9 mouse cellular contexts compared by ENCODE assay signal in genomic region chr11:60248596-60249404, GRCm38 (mm10). TPM values are rescaled to one million over a fixed set of nuclear protein-coding genes. Genes with fewer than 3 reads are reported as not detected.
DNase-seq lines count a peak whose midpoint lies in the region; ATAC-seq and TF ChIP-seq lines count a peak whose summit lies in the region.
"Had no signal": no experiment of that assay in that cellular context is flagged by ENCODE, and none has a peak within 500 bp of the region (broad histone marks: within the 10 kb centered on the region; RNA-seq: fewer than 3 reads in every experiment).

No protein-coding gene starts in this region.

- TF ChIP-seq CTCF in brain, embryonic 14.5 days (IDR thresholded peaks at IDR 0.05; ENCODE audit: borderline replicate concordance, extremely low read depth, insufficient read depth, insufficient read length): 0 out of 2 replicates have a peak, but pooled peaks have one; percentile 3
- no peak for TF ChIP-seq CTCF in hindbrain, postnatal 0 days (IDR thresholded peaks at IDR 0.05; ENCODE audit: low read depth)

- H3K4me3 ChIP-seq in hindbrain, postnatal 0 days (ENCODE audit: low read length): no peak overlapping the region
- H3K4me3 ChIP-seq in kidney, embryonic 14.5 days (ENCODE audit: low read length): no peak overlapping the region

- no peaks in the 10 kb centered on the region for H3K27me3 ChIP-seq in hindbrain, postnatal 0 days (ENCODE audit: insufficient read depth, low read length)
- no peaks in the 10 kb centered on the region for H3K27me3 ChIP-seq in kidney, embryonic 14.5 days (ENCODE audit: control insufficient read depth, insufficient read depth, low read length)

- no peaks in the 10 kb centered on the region for H3K9me3 ChIP-seq in hindbrain, postnatal 0 days (ENCODE audit: low read length)
- H3K9me3 ChIP-seq in kidney, embryonic 14.5 days (ENCODE audit: control insufficient read depth, low read length): no peaks in the 10 kb centered on the region

- no peak overlapping the region for H3K9ac ChIP-seq in hindbrain, postnatal 0 days (replicated peaks; ENCODE audit: low read length)
- H3K9ac ChIP-seq in kidney, embryonic 14.5 days (ENCODE audit: low read depth, low read length): no peak overlapping the region

- DNase-seq in layer of hippocampus, adult 9-11 months: peak; percentile 36
- DNase-seq in layer of hippocampus, adult 18-20 months (ENCODE audit: low spot score in 2 of 2): no peak
- peak; percentile 74 for DNase-seq in brain, embryonic 14.5 days (ENCODE audit: low read depth)
- DNase-seq in hindbrain, postnatal 0 days (ENCODE audit: low spot score): peak; percentile 56
- DNase-seq in retina, embryonic 14.5 days (ENCODE audit: low spot score): peak; percentile 43
- no peak for DNase-seq in adrenal gland, postnatal 14 days
- DNase-seq in gastrocnemius, adult 18-20 months (ENCODE audit: low spot score): no peak
- DNase-seq: kidney, postnatal 14 days had no signal

- WGBS in hindbrain, postnatal 0 days: 31% methylated on average over 13 of the region's 13 CpGs
- 43% methylated on average over 13 of the region's 13 CpGs for WGBS in kidney, embryonic 14.5 days

- no peaks in the 10 kb centered on the region for H3K4me1 ChIP-seq in hindbrain, postnatal 0 days (ENCODE audit: insufficient read depth, low read length)
- H3K4me1 ChIP-seq in kidney, embryonic 14.5 days (ENCODE audit: control insufficient read depth, insufficient read depth, low read length): 0 out of 2 replicates have a peak, but pooled peaks cover 3% of the 10 kb centered on the region

- H3K4me2 ChIP-seq in hindbrain, postnatal 0 days (ENCODE audit: low read depth, low read length): no peak overlapping the region
- no peak overlapping the region for H3K4me2 ChIP-seq in kidney, embryonic 14.5 days (replicated peaks; ENCODE audit: low read depth, low read length)

- ATAC-seq in hindbrain, postnatal 0 days: peak; percentile 68
- no peak for ATAC-seq in kidney, embryonic 14.5 days (ENCODE audit: low FRiP score, low TSS enrichment)

- no peak for TF ChIP-seq POLR2A in brain, embryonic 14.5 days (IDR thresholded peaks at IDR 0.05; ENCODE audit: borderline replicate concordance, extremely low read depth, insufficient read depth, insufficient read length, poor library complexity, severe bottlenecking)

- H3K27ac ChIP-seq in hindbrain, postnatal 0 days: peak overlapping the region; percentile 33; the same call in 1 of the 2 replicates
- no peak overlapping the region for H3K27ac ChIP-seq in kidney, embryonic 14.5 days (ENCODE audit: low read depth, low read length)

- H3K36me3 ChIP-seq in hindbrain, postnatal 0 days (ENCODE audit: insufficient read depth, low read length): peaks cover 4% of the 10 kb centered on the region; the same call in 1 of the 2 replicates
- peaks cover 7% of the 10 kb centered on the region; the same call in 1 of the 2 replicates for H3K36me3 ChIP-seq in kidney, embryonic 14.5 days (ENCODE audit: control insufficient read depth, insufficient read depth, low read length)

RNA-seq across cellular contexts. Expression of gene Srebf1, which starts 26.4 kb away (rescaled TPM):
- total RNA-seq in layer of hippocampus, adult 18-20 months (2021): 10 to 100 TPM; 73.9 to 80.4 TPM
- polyA plus RNA-seq in brain, embryonic 14.5 days (2012; rRNA removed): 71.9 and 78.9 TPM in 2 replicates
- total RNA-seq in hindbrain, postnatal 0 days (2014; rRNA removed): 163 and 169 TPM in 2 replicates
- 50.6 and 59.5 TPM in 2 replicates for polyA plus RNA-seq in hindbrain, postnatal 0 days (2015; fragmentation: Nextera tagmentation; extraction: Ambion mirVana)
- 102 and 130 TPM in 2 replicates for total RNA-seq in adrenal gland, postnatal 14 days (2021)
- polyA plus RNA-seq in kidney, embryonic 14.5 days (2014; fragmentation: Nextera tagmentation; extraction: Ambion mirVana): 58.8 and 60.1 TPM in 2 replicates
- 10 to 100 TPM; 32.4 to 35.9 TPM for total RNA-seq in gastrocnemius, adult 18-20 months (2021)

Comparison
In these comparisons a context has a peak if more than half of its experiments do, and no peak if none do; other contexts are left out.
1. DNase-seq: peak in layer of hippocampus, adult 9-11 months (single experiment), brain, embryonic 14.5 days (single experiment), hindbrain, postnatal 0 days (single experiment) and retina, embryonic 14.5 days (single experiment); none in layer of hippocampus, adult 18-20 months (0 of 2), adrenal gland, postnatal 14 days (single experiment) and gastrocnemius, adult 18-20 months (single experiment).